Mouse (Mus musculus) ovary, postnatal 10 days (tissue): ENCODE results near the gene Hspa12a.
A peak's percentile ranks its signal among the peaks of the same experiment; 100 is the strongest.

Experiments
- DNase-seq: peaks from one replicate; pipeline ENCODE4 v3.0.0; 2022; ENCODE audit warnings: low spot score

The Hspa12a gene

GRCm38 (mm10) chr19:58823301-58823700, 120.2 kb downstream of the Hspa12a start:
- DNase-seq = no peak

- no peak for DNase-seq
Measured at GRCm38 (mm10) chr19:58822454-58823200, 120.8 kb downstream of the Hspa12a start.

GRCm38 (mm10) chr19:58818571-58819415, 124.7 kb downstream of the Hspa12a start:
- DNase-seq = no peak

DNA sequence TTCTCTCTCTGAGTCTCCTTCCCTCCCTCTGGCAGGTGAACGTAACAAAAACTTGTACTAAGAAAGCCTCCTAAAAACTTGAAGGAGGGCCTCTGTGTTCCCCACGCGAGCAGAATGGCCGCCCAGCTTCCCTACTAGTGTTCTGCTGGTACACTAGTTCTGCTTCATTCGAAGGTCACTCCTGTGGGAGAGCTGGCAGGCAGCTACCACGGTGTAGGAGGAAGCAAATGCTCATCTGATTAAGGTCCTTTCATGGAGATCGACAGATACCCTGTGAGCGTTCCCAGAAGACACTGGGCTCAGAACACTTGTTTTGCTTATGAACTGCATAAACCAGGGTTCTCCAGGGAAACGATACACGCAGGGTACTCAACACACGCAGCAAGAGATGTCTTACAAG, 126.1 kb downstream of the Hspa12a start:
- DNase-seq = no peak

- no peak for DNase-seq
Measured at GRCm38 (mm10) chr19:58816453-58817041, 126.9 kb downstream of the Hspa12a start.

DNA sequence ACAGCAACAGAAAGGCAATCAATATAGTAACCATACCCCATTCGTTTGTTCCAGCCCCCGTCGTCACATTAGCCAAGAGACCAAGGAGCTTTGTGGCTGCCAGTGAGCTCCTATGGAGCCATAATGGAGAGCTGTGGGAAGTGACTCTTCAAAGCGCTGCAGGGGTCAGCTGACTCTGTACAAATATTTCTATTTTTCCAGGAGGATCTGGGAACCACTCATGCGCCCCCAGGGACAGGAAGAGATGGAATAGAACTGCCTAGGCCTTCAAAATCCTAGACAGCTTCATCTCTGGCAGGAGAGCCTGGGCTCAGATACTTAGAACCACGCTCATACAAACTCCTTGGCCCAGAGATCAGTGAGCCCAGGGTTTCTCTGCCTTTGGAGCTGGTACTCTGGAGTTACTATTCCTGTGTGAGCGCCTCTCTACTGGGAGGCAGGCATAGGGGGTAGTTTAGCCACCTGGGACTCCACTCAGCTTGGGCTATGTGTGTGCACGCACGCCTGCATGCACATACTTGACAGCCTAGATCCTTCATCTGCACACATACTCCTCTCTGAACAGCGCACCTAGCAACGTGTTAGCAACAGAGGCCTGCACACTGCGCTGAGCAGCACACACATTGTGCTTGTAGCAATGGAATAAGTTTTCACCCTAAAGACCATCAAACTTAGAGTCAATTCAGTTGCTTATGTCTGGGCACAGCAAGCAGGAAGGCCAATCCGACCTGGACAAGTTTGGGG, 128.1 kb downstream of the Hspa12a start:
- no peak for DNase-seq

DNA sequence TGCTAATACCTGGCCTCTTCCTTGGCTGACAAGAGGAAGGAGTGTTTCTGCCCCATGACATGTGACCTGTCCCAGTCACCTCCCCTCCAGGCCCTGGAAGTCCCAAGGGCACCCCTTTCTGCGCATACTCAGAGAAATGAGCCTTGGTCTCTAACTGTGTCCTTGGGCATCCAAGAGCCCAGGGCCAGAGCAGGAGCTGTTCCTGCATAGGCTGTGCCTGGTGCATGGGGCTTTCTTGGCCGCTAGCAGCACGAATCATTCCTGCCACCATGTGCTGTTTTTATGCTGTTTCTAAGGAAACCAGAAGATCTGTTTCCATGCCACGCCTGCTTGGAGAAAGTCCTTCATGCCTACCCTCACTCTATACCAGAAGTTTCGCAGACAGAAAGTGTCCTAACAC, 132.9 kb downstream of the Hspa12a start:
- no peak for DNase-seq

GRCm38 (mm10) chr19:58808864-58809263, 134.6 kb downstream of the Hspa12a start:
- DNase-seq = no peak

DNA sequence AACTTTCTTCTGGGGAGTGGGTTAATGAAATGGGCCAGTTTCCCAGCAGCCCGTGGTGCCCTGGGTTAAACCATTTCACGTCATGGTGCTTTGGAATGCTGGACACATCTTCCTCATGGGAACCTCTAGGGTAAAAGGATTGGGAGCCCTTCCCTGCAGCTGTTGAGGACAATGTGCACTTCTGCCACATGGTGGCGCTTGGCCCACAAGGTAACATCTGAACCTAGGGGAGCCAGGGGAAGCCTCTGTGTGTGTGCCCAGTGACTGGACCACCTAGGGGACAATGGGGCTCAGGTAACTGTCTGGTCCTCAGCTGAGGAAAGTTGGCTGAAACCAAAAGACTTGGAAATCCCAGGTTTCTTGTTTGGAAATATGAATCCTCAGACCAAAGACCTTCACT, 137.1 kb downstream of the Hspa12a start:
- DNase-seq = peak; percentile 41

DNA sequence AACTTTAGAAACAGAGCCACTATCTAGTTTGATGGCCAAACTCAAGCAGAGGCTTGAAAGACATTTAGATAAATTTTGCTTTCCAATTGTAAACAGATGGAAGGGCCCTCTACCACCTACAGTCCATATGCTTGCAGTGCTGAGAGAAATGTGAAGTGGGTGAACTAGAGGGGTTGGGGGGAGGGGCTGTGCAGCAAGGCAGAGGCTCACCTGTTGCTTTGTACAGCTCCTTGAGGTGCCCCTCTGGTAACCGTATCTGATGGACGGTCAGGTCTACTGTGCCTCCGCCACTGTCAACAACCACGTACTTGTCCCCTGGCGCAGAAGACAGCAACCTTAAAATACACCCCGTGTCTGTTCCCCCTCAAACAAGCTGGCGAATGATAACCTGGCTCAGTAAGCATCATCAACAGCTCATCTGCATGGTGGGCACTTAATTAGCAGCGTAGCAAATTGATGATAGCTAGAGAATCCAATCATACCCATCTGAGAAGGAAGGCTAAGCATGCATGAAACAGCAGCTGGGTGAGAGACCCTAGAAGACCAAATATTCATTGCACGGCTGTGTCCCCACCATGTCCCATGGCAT, 138.2 kb downstream of the Hspa12a start:
- DNase-seq = no peak

DNA sequence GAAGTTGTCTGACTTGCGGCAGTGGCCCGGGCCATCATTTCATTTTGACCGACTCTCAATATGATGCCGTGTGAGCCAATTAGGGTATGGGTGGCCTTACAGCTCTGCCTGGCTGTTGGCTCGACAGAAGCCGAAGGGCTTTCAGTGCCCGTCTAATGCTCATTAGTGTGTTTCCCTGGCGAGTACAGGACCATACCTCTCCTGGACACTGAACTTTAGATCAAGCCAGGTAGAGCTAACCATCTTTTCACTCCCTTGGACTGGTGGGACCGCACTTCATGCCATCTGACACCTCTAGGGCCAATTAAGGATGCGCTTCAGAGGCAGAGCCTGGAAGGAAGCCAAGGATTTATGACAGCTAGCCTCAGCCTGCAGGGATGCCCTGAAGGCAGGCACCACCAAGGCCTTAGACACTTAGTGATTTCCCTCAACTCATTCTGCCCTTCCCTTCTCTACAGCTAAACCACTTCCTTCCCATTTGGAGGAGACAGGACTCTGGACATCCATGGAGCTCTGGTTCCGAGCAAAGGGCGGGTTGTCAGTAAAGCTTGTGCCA, 148.3 kb downstream of the Hspa12a start:
- DNase-seq = no peak

DNA sequence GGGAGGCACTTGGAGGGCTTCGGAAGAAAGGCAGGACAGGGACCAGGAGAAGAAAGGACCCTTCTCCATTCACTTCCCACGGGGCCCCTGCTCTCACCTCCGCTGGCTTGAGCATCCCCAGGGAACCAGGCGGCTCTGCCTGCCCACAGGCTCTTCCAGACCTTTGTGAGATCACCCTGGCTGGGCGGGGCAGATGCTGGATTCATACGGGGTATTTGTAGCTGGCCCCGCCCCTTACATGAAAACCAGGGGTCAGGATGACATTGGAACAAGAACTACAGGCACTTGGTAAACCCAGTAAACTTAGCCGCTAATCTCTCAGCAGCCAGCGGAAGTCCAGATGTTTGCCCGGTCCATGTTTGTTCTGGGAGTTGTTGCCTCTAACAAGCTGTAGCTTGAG, 149.2 kb downstream of the Hspa12a start, which contains the start of gene 1700019N19Rik:
TSS of gene 1700019N19Rik (minus strand) at position 178 of the 400 bp plus-strand sequence.
- DNase-seq = no peak

DNA sequence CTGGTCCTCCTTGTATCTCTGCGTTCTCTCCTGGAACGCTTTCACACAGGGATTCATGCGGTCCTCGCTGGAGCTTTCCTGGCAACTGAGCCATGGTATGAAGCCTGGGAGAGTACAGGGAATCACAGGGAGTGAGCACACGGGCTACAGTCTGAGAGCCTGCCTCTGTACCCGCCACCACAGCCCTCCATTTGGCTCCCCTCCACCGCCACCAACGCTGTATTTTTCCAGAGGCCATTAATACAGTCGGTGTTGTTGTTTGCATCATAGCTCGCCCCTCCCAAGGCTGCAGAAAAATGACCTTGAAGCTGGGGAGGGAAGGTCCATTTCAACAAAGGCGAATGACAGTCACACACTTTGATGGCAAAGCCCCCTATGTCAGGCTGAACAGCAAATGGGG, 154.3 kb downstream of the Hspa12a start:
- DNase-seq = no peak

- no peak for DNase-seq
Measured at GRCm38 (mm10) chr19:58783938-58784337, 159.5 kb downstream of the Hspa12a start.

GRCm38 (mm10) chr19:58781566-58781965, 161.9 kb downstream of the Hspa12a start:
- DNase-seq = no peak

- DNase-seq = no peak
Measured at GRCm38 (mm10) chr19:58776461-58776860, 167.0 kb downstream of the Hspa12a start.

DNA sequence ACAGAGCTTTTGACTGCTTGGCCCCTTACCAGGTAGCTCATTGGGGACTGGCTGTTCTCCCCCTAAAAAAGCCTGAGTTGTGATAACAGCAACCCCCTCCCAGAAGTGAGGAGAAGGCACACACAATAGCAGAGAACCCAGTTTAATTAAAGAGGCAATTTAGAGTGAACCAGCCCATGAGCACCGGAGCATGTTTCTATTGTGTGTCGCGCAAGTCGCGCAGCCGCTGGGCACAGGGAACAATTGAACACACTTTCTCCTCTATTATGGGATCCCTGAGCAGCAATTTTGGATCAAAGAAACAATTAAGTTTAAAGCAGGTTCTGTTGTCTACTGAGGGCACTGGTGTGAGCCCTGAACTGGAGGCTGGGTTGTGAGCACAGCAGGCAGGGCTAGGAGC, 176.1 kb downstream of the Hspa12a start:
- no peak for DNase-seq

DNA sequence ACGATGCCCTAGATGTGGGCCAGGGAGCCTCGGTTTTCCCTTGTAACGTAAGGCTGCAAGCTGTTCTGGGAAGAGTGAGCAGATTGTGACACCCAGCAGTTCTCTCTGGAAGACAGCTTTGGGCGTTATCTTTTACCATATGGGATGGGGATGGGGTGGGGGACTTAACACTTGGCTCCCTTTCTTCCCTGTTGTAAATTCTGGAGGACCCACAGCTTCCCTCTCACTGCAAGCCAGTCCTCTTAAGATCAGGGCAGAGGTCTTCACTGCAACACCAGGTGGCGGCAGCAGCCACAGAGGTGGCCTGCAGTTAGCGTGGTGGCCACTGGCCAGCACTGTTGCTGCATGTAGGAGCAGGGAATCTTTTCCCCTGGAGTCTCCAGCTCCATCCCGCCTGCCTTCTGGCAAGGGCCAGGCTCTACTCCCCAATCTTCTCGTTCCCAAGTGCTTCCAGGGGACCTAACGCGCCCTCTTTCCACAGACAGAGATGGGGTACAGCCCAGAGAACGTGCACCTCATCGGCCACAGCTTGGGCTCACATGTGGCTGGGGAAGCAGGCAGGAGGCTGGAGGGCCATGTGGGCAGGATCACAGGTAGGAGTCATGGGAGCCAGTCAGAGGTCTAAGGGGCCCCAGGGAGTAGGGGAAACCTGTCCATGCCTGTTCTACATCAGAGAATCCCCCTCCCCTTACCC, 180.5 kb downstream of the Hspa12a start:
- peak; percentile 38 for DNase-seq

GRCm38 (mm10) chr19:58762316-58762715, 181.1 kb downstream of the Hspa12a start:
- DNase-seq = no peak

DNA sequence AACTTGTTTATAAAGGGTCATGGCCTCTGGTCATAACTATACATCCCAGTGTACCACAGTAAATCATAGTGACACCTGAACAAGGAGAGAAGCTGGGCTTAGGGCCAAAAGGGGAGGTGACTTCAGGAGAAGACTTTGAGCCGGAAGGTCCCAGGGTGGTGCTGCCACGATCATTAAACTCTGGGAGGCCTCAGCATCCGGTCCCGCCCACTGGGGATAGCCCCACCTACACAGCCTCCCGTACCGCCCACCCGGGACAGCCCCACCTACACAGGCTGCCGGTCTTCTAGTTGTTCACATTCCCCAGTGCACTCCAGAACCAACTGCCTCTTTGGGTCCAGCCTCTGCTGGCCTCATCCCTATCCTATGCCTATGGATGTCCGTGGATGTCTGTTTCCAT, 184.0 kb downstream of the Hspa12a start, which contains the start of gene Pnliprp2:
TSS of gene Pnliprp2 (plus strand) at position 297 of the 400 bp plus-strand sequence.
- DNase-seq = no peak

DNA sequence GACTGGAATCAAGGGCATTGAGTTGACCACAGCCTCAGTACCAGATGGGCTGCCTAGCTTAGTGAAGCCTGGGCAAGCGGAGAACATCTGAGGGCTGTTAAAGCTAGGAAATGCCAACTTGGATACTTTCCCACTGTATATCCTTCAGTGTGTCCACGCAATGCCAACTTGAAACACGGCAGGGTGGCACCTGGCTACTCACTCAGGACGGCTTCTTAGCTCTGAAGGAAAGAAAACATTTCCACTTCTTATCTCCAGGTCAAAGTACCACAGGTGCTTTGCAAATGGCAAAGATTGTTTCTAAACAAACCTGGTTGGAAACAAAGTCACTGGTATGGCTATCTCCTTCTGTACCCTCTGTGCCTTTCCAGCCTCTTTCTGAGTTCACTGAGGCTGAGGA, 184.6 kb downstream of the Hspa12a start:
- DNase-seq = no peak
